Mouse (Mus musculus): ENCODE results near the gene Fam124b. TPM values are rescaled to one million over a fixed set of nuclear protein-coding genes. Genes with fewer than 3 reads are reported as not detected.
A peak's percentile ranks its signal among the peaks of the same experiment; 100 is the strongest.

The Fam124b gene
- polyA plus RNA-seq, 1 experiment from 2014 or later: 1.0 TPM

GRCm38 (mm10) chr1:80230612-80231011 lies 12.3 kb upstream of the Fam124b start:
- Histone ChIP-seq H3K9me3 (no peaks in the 10 kb centered on the region), H3K36me3 (no peaks in the 10 kb centered on the region), H3K4me3 (no peak overlapping the region), H3K27me3 (no peaks in the 10 kb centered on the region), H3K4me2 (no peak overlapping the region), H3K4me1 (no peaks in the 10 kb centered on the region), H3K9ac (no peak overlapping the region), H3K27ac (no peak overlapping the region)
- no peak for ATAC-seq (ENCODE audit: insufficient number of reproducible peaks, low FRiP score, low TSS enrichment, low read depth)
- WGBS: 68% methylated on average over 1 of the region's 1 CpGs

DNA sequence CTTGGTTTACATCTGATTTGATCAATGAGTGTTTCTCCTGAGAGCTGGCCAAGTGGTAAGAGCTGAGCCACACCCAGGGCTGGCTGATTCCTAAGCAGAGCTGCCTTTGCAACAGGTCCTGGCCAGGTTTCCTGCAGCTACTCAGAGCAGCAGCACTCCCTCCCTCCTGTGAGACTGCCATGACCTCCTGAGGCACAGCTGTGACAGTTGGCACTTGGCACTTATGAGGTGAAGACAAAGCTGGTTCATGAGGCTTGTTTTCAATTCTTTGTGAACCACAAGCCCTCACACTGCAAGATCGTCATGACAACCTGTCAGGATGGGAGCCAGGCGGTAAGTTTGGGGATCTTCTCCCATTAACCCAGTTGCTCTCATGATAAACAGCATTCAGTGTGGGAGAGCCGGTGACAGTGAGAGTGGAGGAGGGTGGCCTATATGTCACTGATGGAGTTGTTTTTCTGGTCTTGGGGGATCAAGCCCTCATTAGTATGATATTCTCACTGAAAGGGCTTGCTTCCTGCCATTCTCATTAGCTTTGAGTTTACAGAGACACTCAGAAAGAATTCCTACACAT lies 6.7 kb upstream of the Fam124b start:
- WGBS: 50% methylated on average over 3 of the region's 3 CpGs
- no peak for ATAC-seq (ENCODE audit: insufficient number of reproducible peaks, low FRiP score, low TSS enrichment, low read depth)

GRCm38 (mm10) chr1:80221151-80221550 lies 2.9 kb upstream of the Fam124b start:
- H3K9ac ChIP-seq: no peak overlapping the region
- H3K27me3 ChIP-seq: no peaks in the 10 kb centered on the region
- H3K27ac ChIP-seq: 0 out of 2 replicates have a peak overlapping the region, but pooled peaks have one; percentile 43
- no peaks in the 10 kb centered on the region for H3K9me3 ChIP-seq
- WGBS: 8% methylated on average over 4 of the region's 4 CpGs
- ATAC-seq (ENCODE audit: insufficient number of reproducible peaks, low FRiP score, low TSS enrichment, low read depth): peak; percentile 85
- no peak overlapping the region for H3K4me2 ChIP-seq
- peaks cover 18% of the 10 kb centered on the region for H3K4me1 ChIP-seq
- H3K4me3 ChIP-seq: no peak overlapping the region
- H3K36me3 ChIP-seq: no peaks in the 10 kb centered on the region

More for the DNA sequence above, 6.7 kb upstream of the Fam124b start:
- Histone ChIP-seq H3K27ac (no peak overlapping the region), H3K27me3 (no peaks in the 10 kb centered on the region), H3K4me3 (no peak overlapping the region), H3K9ac (no peak overlapping the region), H3K4me2 (no peak overlapping the region), H3K9me3 (no peaks in the 10 kb centered on the region), H3K36me3 (no peaks in the 10 kb centered on the region), H3K4me1 (peaks cover 12% of the 10 kb centered on the region)

DNA sequence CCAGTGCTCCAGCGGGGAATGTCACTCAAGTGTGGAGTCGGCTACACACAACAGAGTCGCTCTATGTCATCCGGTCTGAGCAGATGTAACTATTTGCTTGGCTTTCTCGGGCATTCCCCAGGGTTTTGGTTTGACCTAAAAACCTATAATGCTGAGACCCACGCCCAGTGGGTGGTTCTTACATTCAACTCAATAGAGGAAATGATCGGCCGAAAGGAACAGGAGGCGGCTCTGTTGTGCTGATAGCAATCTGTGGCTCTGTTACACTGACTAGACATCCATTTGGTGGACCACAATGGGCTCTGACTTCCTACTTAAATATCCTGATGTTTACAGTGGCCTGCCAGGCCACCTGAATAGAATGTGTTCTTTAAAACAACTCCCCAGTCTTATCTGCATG lies 4.4 kb downstream of the Fam124b start:
- no peak for ATAC-seq (ENCODE audit: insufficient number of reproducible peaks, low FRiP score, low TSS enrichment, low read depth)
- no peaks in the 10 kb centered on the region for H3K9me3 ChIP-seq
- peaks cover 6% of the 10 kb centered on the region for H3K4me1 ChIP-seq
- WGBS: 80% methylated on average over 9 of the region's 9 CpGs
- no peaks in the 10 kb centered on the region for H3K27me3 ChIP-seq
- no peak overlapping the region for H3K4me3 ChIP-seq
- H3K36me3 ChIP-seq: no peaks in the 10 kb centered on the region
- peak overlapping the region; percentile 63 for H3K27ac ChIP-seq
- H3K9ac ChIP-seq: no peak overlapping the region
- H3K4me2 ChIP-seq: no peak overlapping the region

DNA sequence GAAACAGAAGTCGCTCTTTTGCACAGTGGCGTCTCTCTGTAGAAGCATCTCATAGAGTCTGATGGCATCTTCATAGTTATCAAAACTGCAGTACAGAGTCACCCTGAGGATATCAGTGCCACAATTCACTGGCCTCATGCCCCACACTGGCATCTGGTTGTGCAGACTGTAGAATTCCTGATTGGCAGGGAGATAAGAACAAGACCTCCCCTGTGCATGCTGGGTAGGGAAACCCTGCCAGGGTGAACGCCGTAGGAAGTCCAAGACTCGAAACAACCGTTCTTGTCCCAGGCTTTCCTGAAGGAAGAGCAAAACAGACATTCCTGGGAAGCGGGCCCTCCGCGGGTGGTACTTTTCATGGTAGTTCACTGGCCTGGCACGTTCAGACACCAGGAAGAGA lies 5.1 kb downstream of the Fam124b start:
- WGBS: 86% methylated on average over 10 of the region's 10 CpGs

GRCm38 (mm10) chr1:80202314-80202713 lies 16.0 kb downstream of the Fam124b start:
- H3K27me3 ChIP-seq: no peaks in the 10 kb centered on the region
- no peaks in the 10 kb centered on the region for H3K9me3 ChIP-seq
- H3K4me2 ChIP-seq: no peak overlapping the region
- ATAC-seq (ENCODE audit: insufficient number of reproducible peaks, low FRiP score, low TSS enrichment, low read depth): no peak
- no peak overlapping the region for H3K27ac ChIP-seq
- H3K36me3 ChIP-seq: no peaks in the 10 kb centered on the region
- H3K9ac ChIP-seq: no peak overlapping the region
- no peak overlapping the region for H3K4me3 ChIP-seq
- H3K4me1 ChIP-seq: no peaks in the 10 kb centered on the region
- WGBS: 86% methylated on average over 3 of the region's 3 CpGs

More for the DNA sequence above, 5.1 kb downstream of the Fam124b start:
- Histone ChIP-seq H3K9me3 (no peaks in the 10 kb centered on the region), H3K27me3 (no peaks in the 10 kb centered on the region), H3K4me1 (peaks cover 3% of the 10 kb centered on the region), H3K36me3 (no peaks in the 10 kb centered on the region), H3K9ac (no peak overlapping the region), H3K4me3 (peak overlapping the region; percentile 12; the same call in 1 of the 2 replicates), H3K27ac (peak overlapping the region; percentile 63), H3K4me2 (no peak overlapping the region)
- no peak for ATAC-seq (ENCODE audit: insufficient number of reproducible peaks, low FRiP score, low TSS enrichment, low read depth)

DNA sequence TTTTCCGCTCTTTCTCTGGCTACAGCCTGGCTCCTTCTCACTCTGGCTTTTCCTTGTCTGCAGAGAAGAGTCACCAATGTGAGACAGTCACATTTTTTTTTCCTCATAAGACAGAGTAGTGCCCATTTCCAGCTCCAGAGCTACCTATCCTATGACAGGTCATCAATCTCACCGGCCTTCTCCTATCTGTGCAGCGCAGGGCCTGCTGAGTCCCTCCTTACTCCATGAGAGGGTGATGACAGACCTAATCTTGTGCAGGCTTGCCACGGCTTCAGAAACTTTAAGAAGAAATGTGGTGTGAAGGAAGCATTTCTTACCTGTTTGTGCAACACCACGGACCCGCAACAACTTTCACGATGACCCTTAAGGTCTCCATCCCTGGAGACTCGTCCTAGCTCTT lies 25.4 kb downstream of the Fam124b start:
- no peak for ATAC-seq (ENCODE audit: insufficient number of reproducible peaks, low FRiP score, low TSS enrichment, low read depth)
- no peak overlapping the region for H3K9ac ChIP-seq
- no peak overlapping the region for H3K4me3 ChIP-seq
- WGBS: 76% methylated on average over 8 of the region's 8 CpGs
- H3K9me3 ChIP-seq: no peaks in the 10 kb centered on the region
- H3K4me1 ChIP-seq: no peaks in the 10 kb centered on the region
- H3K27ac ChIP-seq: no peak overlapping the region
- H3K36me3 ChIP-seq: no peaks in the 10 kb centered on the region
- no peak overlapping the region for H3K4me2 ChIP-seq
- no peaks in the 10 kb centered on the region for H3K27me3 ChIP-seq

- H3K4me3 ChIP-seq: no peak overlapping the region
- no peaks in the 10 kb centered on the region for H3K9me3 ChIP-seq
- no peak overlapping the region for H3K9ac ChIP-seq
- no peak overlapping the region for H3K4me2 ChIP-seq
- 45% methylated on average over 3 of the region's 3 CpGs for WGBS
- H3K36me3 ChIP-seq: no peaks in the 10 kb centered on the region
- H3K27me3 ChIP-seq: no peaks in the 10 kb centered on the region
- no peaks in the 10 kb centered on the region for H3K4me1 ChIP-seq
- no peak overlapping the region for H3K27ac ChIP-seq
- no peak for ATAC-seq (ENCODE audit: insufficient number of reproducible peaks, low FRiP score, low TSS enrichment, low read depth)
Observed at GRCm38 (mm10) chr1:80181414-80181805, 36.9 kb downstream of the Fam124b start.

GRCm38 (mm10) chr1:80180767-80181413 lies 37.4 kb downstream of the Fam124b start:
- 39% methylated on average over 13 of the region's 13 CpGs for WGBS
- H3K4me2 ChIP-seq: no peak overlapping the region
- no peaks in the 10 kb centered on the region for H3K4me1 ChIP-seq
- no peak overlapping the region for H3K9ac ChIP-seq
- H3K4me3 ChIP-seq: no peak overlapping the region
- H3K27me3 ChIP-seq: no peaks in the 10 kb centered on the region
- no peaks in the 10 kb centered on the region for H3K9me3 ChIP-seq
- ATAC-seq (ENCODE audit: insufficient number of reproducible peaks, low FRiP score, low TSS enrichment, low read depth): no peak
- H3K27ac ChIP-seq: no peak overlapping the region
- H3K36me3 ChIP-seq: no peaks in the 10 kb centered on the region

- H3K9me3 ChIP-seq: no peaks in the 10 kb centered on the region
- no peak overlapping the region for H3K4me2 ChIP-seq
- H3K9ac ChIP-seq: no peak overlapping the region
- H3K27ac ChIP-seq: no peak overlapping the region
- H3K27me3 ChIP-seq: no peaks in the 10 kb centered on the region
- H3K4me1 ChIP-seq: no peaks in the 10 kb centered on the region
- no peak overlapping the region for H3K4me3 ChIP-seq
- 62% methylated on average over 7 of the region's 7 CpGs for WGBS
- no peaks in the 10 kb centered on the region for H3K36me3 ChIP-seq
- ATAC-seq (ENCODE audit: insufficient number of reproducible peaks, low FRiP score, low TSS enrichment, low read depth): no peak
Observed at GRCm38 (mm10) chr1:80180128-80180527, 38.1 kb downstream of the Fam124b start.

DNA sequence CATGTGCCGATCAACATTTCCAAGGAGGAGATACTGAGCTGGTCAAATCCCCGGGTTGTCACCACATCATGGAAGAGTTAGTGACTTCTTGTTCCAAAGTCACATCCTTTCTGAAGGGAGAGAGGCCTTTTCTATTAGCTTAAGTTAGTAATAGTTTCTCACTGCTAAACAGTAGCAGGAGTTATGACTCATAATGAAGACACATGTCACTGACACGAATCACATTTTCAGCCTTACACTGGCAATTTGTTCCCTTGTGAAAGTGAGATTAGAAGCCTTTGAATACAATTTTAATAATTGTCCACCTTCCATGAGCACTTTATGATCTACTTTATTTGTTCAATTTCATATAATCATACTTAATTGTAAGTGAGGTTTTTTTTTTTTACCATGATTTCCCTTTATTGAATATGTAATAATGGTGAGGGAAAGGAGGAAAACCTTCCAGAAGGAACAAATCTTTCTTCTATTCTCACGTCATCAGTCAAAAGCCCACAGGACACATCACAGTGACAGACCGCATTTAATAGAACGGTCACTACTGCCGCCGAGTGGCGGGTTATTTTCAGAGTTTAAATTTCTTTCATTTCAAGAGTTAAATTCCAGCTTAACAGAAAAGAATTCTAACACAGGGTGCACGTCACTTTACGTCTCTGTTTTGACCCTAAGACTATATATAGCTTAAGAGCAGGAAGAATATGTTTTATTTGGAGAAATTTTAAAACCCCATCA lies 40.5 kb downstream of the Fam124b start:
- WGBS: 51% methylated on average over 11 of the region's 11 CpGs
- H3K9me3 ChIP-seq: no peaks in the 10 kb centered on the region
- H3K9ac ChIP-seq: no peak overlapping the region
- ATAC-seq (ENCODE audit: insufficient number of reproducible peaks, low FRiP score, low TSS enrichment, low read depth): no peak
- H3K4me2 ChIP-seq: no peak overlapping the region
- no peaks in the 10 kb centered on the region for H3K4me1 ChIP-seq
- no peak overlapping the region for H3K27ac ChIP-seq
- H3K27me3 ChIP-seq: no peaks in the 10 kb centered on the region
- H3K4me3 ChIP-seq: no peak overlapping the region
- H3K36me3 ChIP-seq: no peaks in the 10 kb centered on the region

GRCm38 (mm10) chr1:80167706-80168105 lies 50.6 kb downstream of the Fam124b start:
- Histone ChIP-seq H3K9ac (no peak overlapping the region), H3K4me2 (no peak overlapping the region), H3K9me3 (no peaks in the 10 kb centered on the region), H3K27ac (no peak overlapping the region), H3K4me1 (no peaks in the 10 kb centered on the region), H3K4me3 (no peak overlapping the region), H3K27me3 (no peaks in the 10 kb centered on the region), H3K36me3 (no peaks in the 10 kb centered on the region)
- ATAC-seq (ENCODE audit: insufficient number of reproducible peaks, low FRiP score, low TSS enrichment, low read depth): no peak
- 81% methylated on average over 5 of the region's 5 CpGs for WGBS
